Mouse (Mus musculus) kidney, postnatal 25 days (tissue): ENCODE measurements at regions not wholly inside any gene's neighbourhood (a gene's known extent, or its start where the extent isn't known, plus 50 kb on each side); places are given as distances from the start of the nearest gene placed in this dataset.
A peak's percentile ranks its signal among the peaks of the same experiment; 100 is the strongest.

Experiments
- DNase-seq, 2 experiments: peaks; one replicate each; pipeline ENCODE4 v3.0.0; 2021; ENCODE audit warnings: mixed read lengths in 2 of 2

DNA sequence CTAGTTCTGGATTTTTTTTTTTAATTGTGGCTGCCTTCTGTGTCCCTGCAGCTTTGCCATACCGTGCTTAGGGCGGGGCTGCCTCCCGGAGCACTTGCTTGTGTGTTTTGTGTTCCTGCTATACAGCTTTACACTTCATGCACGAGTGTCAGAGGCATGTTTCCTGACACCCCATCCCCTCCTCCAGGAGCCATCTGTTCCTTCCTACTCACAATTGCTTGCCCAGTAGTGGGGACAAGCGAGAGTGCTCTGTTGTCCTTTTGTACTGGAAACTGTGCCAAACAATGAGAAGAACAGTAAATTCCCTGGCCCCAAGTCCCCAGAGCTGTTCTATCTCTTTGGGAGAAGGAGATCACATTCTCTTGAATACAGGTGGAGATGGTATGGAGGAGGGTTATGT lies 53.5 kb downstream of the Csf2 start:
- no peak for DNase-seq

DNA sequence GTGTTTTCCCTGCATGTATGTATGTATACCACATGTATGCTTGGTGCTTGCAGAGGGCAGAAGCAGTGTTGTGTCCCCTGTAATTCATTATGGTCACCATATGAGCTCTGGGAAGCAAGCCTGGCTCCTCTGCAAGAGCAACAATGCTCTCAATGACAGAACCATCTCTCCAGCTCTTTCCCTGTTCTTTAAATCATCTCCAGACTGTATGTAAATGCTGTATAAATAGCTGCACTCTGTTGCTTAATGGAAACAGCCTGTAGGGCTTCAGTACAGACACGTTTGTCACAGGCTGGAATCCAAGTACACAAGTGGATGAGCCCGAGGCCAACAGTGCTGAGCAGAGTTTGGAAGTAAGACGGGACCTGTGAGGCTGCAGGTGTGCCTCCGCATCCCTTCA lies 54.7 kb downstream of the Csf2 start:
- DNase-seq = no peak

DNA sequence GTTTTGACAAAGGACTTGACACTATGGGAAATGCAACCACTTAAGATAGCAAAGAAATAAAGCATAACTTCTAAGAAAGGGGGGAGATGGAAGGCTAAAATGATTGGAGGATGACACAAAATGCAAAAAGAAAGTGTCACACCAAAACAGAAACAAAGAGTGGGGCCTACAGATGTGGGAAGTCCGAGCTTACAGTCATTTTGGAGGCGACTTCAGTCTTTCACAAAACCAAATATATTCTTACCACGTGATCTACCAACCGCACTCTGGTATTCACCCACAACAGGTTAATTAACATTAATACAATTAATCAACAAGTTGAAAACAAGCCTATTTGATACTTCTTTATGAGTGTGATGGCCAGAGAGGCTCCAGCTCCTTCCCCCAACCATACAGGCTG lies 57.2 kb downstream of the Csf2 start:
- no peak for DNase-seq

DNA sequence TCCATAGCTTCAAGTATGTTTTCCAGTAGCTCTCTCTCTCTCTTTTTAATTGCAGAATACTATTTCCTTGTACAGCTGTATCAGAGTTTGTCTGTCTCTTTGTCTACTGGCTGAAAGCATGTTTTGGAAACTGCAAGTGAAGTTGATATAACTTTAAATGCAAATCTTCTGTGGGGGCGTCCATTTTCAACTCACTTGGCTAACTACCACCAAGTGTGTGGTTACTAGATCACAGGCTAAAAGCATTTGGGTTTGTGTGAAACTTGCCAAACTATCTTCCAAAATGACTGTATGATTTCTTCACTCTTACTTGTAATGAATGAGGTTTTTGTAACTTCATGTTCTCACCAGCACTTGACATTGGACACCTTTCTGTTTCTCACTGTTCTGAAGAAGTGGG lies 61.6 kb downstream of the Csf2 start:
- no peak for DNase-seq

DNA sequence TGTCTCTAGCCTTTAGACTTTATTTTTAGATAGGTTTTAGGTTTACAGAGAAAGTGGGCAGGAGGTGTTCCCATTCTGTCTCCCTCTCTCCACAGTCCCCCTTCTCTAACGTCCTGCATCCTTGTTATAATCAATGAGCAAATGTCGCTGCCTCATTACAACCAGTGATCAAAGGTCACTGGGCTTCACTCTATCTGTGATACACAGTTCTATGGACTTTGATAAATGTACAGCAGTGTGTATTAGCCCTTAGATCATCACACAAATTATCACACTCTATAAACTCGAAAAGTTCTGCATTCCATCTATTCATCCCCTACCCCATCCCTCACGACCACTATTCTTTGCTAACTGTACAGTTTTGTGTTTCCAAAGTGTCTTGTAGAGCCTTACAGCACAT lies 62.1 kb downstream of the Csf2 start:
- no peak for DNase-seq

DNA sequence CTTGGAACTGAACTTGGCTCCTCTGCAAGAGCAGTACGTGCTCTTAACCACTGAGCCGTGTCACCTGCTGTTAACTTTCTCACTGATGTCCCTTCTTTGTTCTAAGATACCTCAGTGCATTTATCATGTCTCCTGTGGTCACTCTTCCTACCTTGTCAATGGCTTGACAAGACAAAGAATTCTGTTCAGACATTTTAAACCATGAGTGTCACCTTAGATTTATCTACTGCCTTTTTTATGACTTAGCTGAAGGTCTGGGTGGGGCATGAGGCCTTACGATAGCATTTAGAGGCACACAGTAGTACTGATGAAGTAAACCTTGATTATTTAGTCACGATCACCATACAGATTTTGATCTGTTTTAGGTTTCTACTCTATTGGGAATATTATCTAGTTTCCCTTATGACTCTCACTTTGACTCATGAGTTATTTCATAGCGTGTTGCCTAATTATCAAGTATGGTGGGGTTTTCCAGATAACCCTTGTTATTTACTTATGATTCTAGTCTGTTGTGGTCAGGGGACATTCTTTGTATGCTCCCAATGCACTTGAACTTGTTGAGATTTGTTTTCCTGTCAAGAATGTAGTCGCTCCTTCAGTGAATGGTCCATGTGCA lies 63.6 kb downstream of the Csf2 start:
- DNase-seq = no peak

DNA sequence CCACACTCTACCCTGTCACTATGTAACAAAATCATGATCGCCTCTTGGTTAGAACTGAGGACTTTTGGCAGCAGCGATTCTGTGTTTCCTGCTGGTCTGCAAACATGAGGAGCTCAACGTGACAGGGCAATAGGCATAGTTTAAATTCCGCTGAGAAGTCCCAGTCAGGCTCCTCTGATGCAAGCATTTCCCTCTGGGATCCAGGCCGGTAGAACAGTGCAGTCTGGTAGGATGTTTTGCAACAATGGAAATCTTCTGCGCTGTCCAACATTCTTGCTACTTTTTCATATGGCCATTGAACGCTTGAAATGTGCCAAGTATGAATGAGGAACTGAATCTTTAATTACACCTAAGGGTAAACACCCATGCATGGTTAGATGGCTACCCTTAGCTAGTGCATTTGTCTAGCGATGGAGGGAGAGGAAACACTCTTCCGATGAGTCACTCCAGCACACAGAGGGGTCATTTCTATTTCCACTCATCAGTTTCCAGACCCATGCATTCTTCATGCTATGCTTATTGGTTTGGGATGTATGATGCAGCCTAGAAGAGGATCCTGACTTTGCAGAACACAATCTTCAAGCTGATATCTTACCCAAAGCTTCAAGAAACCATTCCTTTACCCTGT lies 67.7 kb downstream of the Csf2 start:
- DNase-seq = peak; percentile 34 to 76
